Mouse (Mus musculus) right cerebral cortex, postnatal 4 days (tissue): ENCODE results near the gene Gm6408.
"Not testable (repeated sequence)": the region's sequence is repeated elsewhere in the genome, so short reads cannot be mapped to it uniquely, and the experiment has no call there.

ENCODE experiments used
- DNase-seq: peaks from one replicate; pipeline ENCODE4 v3.0.0-alpha.2; 2022

Gm6408 gene

GRCm38 (mm10) chr5:146481665-146482064 is at the start of gene Gm6408:
TSS of gene Gm6408 (plus strand) at chr5:146481965.
- DNase-seq, result not testable (repeated sequence)

- no peak for DNase-seq
Measured at GRCm38 (mm10) chr5:146432476-146432875, 49.3 kb upstream of the Gm6408 start.

GRCm38 (mm10) chr5:146435316-146435715 is 46.4 kb upstream of the Gm6408 start:
- DNase-seq, result no peak

GRCm38 (mm10) chr5:146436796-146437195 is 45.0 kb upstream of the Gm6408 start:
- DNase-seq, result no peak

GRCm38 (mm10) chr5:146439152-146439781 is 42.5 kb upstream of the Gm6408 start:
- no peak for DNase-seq

GRCm38 (mm10) chr5:146440273-146440672 is 41.5 kb upstream of the Gm6408 start:
- no peak for DNase-seq

- no peak for DNase-seq
Measured at GRCm38 (mm10) chr5:146442767-146443166, 39.0 kb upstream of the Gm6408 start.

GRCm38 (mm10) chr5:146446633-146447032 is 35.1 kb upstream of the Gm6408 start:
- DNase-seq, result no peak

GRCm38 (mm10) chr5:146451592-146452254 is 30.0 kb upstream of the Gm6408 start:
- DNase-seq, result no peak

GRCm38 (mm10) chr5:146453556-146453955 is 28.2 kb upstream of the Gm6408 start:
- DNase-seq, result no peak

- DNase-seq, result no peak
Measured at GRCm38 (mm10) chr5:146461612-146462011, 20.2 kb upstream of the Gm6408 start.

- no peak for DNase-seq
Measured at GRCm38 (mm10) chr5:146466663-146467062, 15.1 kb upstream of the Gm6408 start.

- DNase-seq, result no peak
Measured at GRCm38 (mm10) chr5:146468311-146468710, 13.5 kb upstream of the Gm6408 start.

- no peak for DNase-seq
Measured at GRCm38 (mm10) chr5:146470821-146471220, 10.9 kb upstream of the Gm6408 start.

GRCm38 (mm10) chr5:146471311-146471710 is 10.5 kb upstream of the Gm6408 start:
- DNase-seq, result no peak

GRCm38 (mm10) chr5:146471821-146472220 is 9.9 kb upstream of the Gm6408 start:
- DNase-seq, result no peak

GRCm38 (mm10) chr5:146479564-146479963 is 2.2 kb upstream of the Gm6408 start:
- peak; percentile 20 for DNase-seq

- DNase-seq, result not testable (repeated sequence)
Measured at GRCm38 (mm10) chr5:146488959-146489358, 7.2 kb downstream of the Gm6408 start.

GRCm38 (mm10) chr5:146491063-146491462 is 9.3 kb downstream of the Gm6408 start, which contains the start of gene Gm6370:
TSS of gene Gm6370 (plus strand) at chr5:146491363.
- DNase-seq, result not testable (repeated sequence)

- not testable (repeated sequence) for DNase-seq
Measured at GRCm38 (mm10) chr5:146502099-146502498, 20.3 kb downstream of the Gm6408 start, which contains the start of gene 4930449I24Rik. TSS of gene 4930449I24Rik (plus strand) at chr5:146502399.

GRCm38 (mm10) chr5:146513823-146514222 is 32.1 kb downstream of the Gm6408 start, which contains the start of gene Gm3402:
TSS of gene Gm3402 (plus strand) at chr5:146514123.
- DNase-seq, result not testable (repeated sequence)

- DNase-seq, result not testable (repeated sequence)
Measured at GRCm38 (mm10) chr5:146525501-146525900, 43.7 kb downstream of the Gm6408 start, which contains the start of gene Gm3404. TSS of gene Gm3404 (plus strand) at chr5:146525801.
